Mouse (Mus musculus) testis, adult 2 months (tissue): ENCODE data around the gene Lrmda.

Experiments used
- CTCF ChIP-seq: fragments of 200-500 bp; IDR thresholded peaks from 2 replicates; pipeline ENCODE4 v1.5.1; 2012; ENCODE audit warnings: low read depth, mild to moderate bottlenecking, inconsistent platforms, low read length, moderate library complexity; ENCODE audit not compliant: control insufficient read depth, insufficient read depth, insufficient replicate concordance
- POLR2A ChIP-seq: fragments of 200-500 bp; IDR thresholded peaks from 2 replicates; pipeline ENCODE4 v1.6.1; 2012; ENCODE audit warnings: low read depth, mild to moderate bottlenecking, inconsistent platforms, low read length, moderate library complexity; ENCODE audit not compliant: control insufficient read depth

- TF ChIP-seq CTCF (no peak), POLR2A (no peak)
Measured at GRCm38 (mm10) chr14:22069169-22069568, 49.7 kb downstream of the Lrmda start.
